Mouse (Mus musculus) olfactory bulb, adult 2 months (tissue): ENCODE data around the gene Fgfr2.

Source experiments
- CTCF ChIP-seq: fragments of 200-500 bp; IDR thresholded peaks from 2 replicates; pipeline ENCODE4 v1.5.1; 2012; ENCODE audit warnings: low read depth, mild to moderate bottlenecking, low read length, moderate library complexity; ENCODE audit not compliant: insufficient read depth
- POLR2A ChIP-seq: fragments of 200-500 bp; IDR thresholded peaks from 2 replicates; pipeline ENCODE4 v1.6.1; 2012; ENCODE audit warnings: mild to moderate bottlenecking, low read depth, low read length, moderate library complexity; ENCODE audit not compliant: insufficient read depth

GRCm38 (mm10) chr7:130365711-130366110 is 2757.4 kb downstream of the Fgfr2 start:
- TF ChIP-seq POLR2A (no peak), CTCF (no peak)
